Mouse (Mus musculus) liver, adult 2 months (tissue): ENCODE data around the gene Zdhhc5.

Experiments
- CTCF ChIP-seq: fragments of 200-500 bp; IDR thresholded peaks from 2 replicates; pipeline ENCODE4 v1.5.1; 2011; ENCODE audit warnings: low read depth, low read length, control low read depth
- POLR2A ChIP-seq: fragments of 200-500 bp; IDR thresholded peaks from 2 replicates; pipeline ENCODE4 v1.6.1; 2011; ENCODE audit warnings: low read length, control low read depth; ENCODE audit not compliant: insufficient read depth; ENCODE audit errors: extremely low read depth

GRCm38 (mm10) chr2:84682605-84683183 is 32.3 kb downstream of the Zdhhc5 start:
- TF ChIP-seq CTCF (no peak), POLR2A (no peak)
